Mouse (Mus musculus): ENCODE data around the gene Snap29.

The Snap29 gene

DNA sequence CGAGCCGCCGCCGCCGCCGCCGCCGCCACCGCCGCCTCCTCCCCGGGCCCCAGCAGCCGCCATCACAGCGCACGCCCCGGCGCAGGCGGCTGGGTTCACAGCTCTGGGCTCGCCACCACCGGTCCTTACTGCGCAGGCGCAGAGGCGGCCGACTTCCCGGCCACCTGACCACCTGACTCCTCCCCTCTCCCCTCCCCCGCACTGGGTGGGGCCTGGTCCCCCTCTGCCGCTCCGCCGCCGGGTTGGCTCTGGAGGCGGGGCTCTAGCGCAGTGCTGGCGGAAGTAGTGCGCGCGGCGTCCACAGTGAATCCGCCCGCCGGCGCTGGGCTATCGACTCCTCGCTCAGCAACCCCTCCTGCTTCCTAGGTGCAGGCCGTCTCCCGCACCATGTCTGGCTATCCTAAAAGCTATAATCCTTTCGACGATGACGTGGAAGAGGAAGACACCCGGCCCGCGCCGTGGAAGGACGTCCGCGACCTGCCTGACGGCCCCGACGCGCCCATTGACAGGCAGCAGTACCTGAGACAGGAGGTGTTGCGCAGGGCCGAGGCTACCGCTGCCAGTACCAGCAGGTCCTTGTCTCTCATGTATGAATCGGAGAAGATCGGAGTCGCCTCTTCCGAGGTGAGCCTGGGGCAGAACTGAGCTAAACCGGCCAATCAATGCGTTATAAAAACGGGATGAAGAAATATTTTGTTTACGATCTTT lies at the start of gene Snap29, which contains the start of gene Pi4ka:
Gene Snap29, plus strand, starts transcription at position 251 of the 708 bp plus-strand sequence.
Gene Pi4ka, minus strand, starts transcription at position 579 of the 708 bp plus-strand sequence.
- peak; percentile 100 for DNase-seq (ENCODE audit: low spot score)

- DNase-seq (ENCODE audit: low spot score), result no peak
Measured at GRCm38 (mm10) chr16:17356031-17356430, 49.8 kb upstream of the Snap29 start.

DNA sequence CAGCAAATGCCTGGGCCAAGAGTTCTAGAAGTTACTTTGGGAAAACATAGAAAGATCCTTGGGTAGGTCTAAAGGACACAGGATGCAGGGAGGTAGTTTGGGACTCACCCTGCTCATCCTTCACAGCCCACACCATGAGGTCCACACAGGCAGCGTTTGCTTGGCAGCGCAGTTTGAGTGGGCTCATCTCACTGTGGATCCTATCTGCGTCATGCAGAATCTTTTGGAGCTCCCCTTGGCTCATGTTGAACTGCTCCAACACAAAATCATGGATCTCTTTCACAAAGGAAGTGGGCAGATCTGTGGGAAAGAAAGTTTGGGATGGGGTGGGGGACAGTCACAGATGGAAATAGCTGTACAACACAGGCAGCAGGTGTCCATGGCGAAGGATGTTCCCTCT lies 47.0 kb upstream of the Snap29 start:
- DNase-seq (ENCODE audit: low spot score), result no peak

GRCm38 (mm10) chr16:17382306-17382705 lies 23.5 kb upstream of the Snap29 start:
- no peak for DNase-seq (ENCODE audit: low spot score)

- no peak for DNase-seq (ENCODE audit: low spot score)
Measured at GRCm38 (mm10) chr16:17383594-17384326, 22.0 kb upstream of the Snap29 start.

DNA sequence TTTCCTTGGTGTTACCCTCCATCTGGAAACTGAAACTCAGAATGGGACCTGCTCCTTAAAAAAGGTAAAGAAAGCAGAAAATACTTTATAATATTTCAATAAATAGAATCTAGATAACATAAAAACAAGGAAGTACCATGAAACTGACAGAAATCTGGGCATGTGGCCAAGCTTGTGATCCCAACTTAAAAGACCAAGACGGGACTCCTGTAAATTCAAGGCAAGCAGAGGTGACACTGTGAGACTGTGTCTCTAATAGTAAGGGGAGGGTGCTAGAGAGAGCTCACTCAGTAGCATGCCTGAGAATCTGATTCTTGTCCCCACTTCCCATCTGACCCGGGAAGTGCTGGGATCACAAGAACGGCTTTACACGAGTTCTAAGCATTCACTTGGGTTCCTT lies 13.0 kb upstream of the Snap29 start:
- DNase-seq (ENCODE audit: low spot score), result no peak

DNA sequence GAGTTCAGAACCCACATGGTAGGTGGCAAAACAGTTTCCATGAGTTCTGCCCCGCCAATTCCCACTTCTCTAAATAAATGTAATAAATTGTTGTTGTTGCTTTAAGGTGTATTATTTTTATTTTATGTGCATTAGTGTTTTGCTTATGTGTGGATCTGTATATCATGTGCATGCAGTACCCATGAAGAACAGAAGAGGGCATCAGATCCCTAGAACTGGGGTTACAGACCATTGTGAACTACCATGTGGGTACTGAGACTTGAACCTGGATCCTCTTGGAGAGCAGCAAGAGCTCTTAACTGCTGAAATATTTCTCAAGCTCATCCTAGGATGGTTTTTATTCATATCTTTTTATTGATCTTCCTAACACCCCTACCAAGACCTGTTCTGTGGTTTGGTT lies 2.9 kb upstream of the Snap29 start:
- peak; percentile 56 for DNase-seq (ENCODE audit: low spot score)

DNA sequence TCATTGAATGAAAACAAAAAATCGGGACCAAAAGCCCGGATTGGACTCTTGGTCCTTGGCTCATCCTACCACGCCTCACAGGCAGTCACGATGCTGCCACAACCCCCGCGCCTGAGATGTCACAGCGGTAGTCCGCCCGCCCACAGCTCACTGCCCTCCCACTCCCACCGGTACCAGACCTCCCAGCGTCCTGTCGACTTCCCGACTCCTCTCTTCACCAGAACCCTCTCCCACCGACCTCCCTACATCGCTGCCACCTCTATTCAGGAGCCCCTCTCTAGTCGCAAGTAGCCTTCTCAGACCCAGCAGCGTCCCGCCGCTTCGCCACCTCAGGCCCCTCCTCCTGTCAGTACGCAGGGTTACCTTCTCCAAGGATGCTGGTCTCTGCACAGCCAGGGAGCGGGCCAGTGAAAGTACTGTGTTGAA lies 502 bp upstream of the Snap29 start:
- DNase-seq (ENCODE audit: low spot score), result peak; percentile 44

- DNase-seq (ENCODE audit: low spot score), result peak; percentile 16
Measured at GRCm38 (mm10) chr16:17406512-17407231, 886 bp downstream of the Snap29 start.

GRCm38 (mm10) chr16:17409046-17409445 lies 3.3 kb downstream of the Snap29 start:
- DNase-seq (ENCODE audit: low spot score), result peak; percentile 25

- peak; percentile 7 for DNase-seq (ENCODE audit: low spot score)
Measured at GRCm38 (mm10) chr16:17410209-17410608, 4.4 kb downstream of the Snap29 start.

DNA sequence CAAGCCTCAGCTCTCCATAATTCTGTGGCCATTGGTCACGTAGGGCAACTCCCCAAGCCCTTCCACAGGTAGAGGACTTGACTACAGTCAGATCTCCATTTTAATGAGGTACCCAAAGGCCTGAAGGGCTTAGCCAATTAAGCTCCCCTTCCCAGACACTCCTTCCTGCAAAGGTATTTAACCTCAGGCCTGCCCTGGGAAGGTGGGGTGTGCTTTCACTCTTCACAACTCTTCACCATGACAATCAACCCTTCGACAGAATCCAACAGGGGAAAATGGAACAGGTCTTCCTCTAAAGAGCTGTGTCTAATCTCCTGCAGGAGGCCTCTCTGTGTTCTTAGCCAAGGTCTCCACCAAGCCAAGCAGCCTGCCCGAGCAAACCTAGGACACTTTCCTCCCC lies 17.2 kb downstream of the Snap29 start:
- no peak for DNase-seq (ENCODE audit: low spot score)

GRCm38 (mm10) chr16:17432576-17432975 lies 26.8 kb downstream of the Snap29 start:
- DNase-seq (ENCODE audit: low spot score), result peak; percentile 26

DNA sequence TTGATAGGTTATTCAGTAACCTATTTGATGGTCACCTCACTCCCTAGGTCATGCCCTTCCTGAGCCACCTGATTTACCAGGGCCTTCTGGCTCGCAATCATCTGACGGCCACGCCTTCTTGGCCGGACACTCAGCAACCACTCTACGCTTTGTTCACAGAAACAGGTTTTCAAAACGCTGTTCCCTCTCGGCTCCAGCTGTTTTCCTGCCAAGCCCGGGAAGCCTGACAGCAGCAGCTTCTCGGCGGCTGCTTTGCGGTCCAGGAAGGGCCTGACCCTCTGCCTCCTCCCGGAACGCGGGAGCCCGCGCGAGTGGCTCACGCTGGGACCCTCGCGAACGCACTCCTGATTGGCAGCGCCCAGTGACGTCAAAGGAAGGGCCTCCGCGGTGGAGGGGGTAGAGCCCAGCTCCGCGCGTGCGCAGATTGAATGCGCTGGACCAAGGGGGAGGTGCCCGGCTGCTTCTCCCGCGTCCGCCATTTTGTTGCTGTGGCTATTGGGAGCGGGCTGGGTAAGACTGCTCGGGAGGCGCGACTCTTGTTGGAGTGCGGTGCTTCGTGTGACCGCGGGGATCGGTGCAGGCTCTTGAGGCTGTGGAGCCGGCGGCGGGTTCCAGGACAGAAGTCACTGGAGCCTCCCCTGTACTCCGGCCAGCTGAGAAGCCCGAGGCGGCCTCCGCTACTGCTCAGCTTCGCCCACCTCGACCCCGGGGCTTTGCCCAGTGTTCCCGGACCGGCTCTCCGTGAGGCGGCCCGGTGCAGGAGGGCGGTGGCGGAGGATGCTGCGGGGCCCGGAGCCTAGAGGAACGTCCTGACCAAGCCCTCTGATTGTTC lies 46.0 kb downstream of the Snap29 start, which contains the start of gene Crkl:
Gene Crkl, plus strand, starts transcription at position 447 of the 832 bp plus-strand sequence.
- peak; percentile 98 for DNase-seq (ENCODE audit: low spot score)

DNA sequence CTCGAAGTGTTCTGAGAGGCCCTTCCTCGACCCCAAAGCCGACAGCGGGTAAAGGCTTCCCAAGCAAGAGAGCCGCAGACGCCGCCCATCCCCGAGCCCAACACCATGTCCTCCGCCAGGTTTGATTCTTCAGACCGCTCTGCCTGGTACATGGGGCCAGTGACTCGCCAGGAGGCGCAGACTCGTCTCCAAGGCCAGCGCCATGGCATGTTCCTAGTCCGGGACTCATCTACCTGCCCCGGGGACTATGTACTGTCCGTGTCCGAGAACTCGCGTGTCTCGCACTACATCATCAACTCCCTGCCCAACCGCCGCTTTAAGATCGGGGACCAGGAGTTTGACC lies 46.6 kb downstream of the Snap29 start:
- peak; percentile 16 for DNase-seq (ENCODE audit: low spot score)

GRCm38 (mm10) chr16:17456901-17457300 lies 51.1 kb downstream of the Snap29 start:
- DNase-seq (ENCODE audit: low spot score), result no peak

DNA sequence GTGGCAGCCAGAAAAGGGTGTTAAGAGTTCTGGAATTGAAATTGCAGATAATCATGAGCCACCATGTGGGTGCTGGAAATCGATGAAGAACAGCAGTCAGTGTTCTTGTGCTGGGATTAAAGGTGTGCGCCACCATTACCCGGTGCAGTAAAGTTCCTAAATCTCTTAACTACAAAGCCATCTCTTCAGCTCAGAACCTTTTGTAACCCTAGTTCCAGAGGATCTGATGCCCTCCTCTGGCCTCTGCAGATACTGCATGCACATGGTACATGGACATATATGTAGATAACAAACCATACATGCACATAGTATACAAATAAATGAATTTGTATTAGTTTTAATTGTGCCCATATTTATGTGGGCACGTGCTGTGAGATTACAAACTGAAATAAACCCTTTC lies 54.5 kb downstream of the Snap29 start:
- peak; percentile 16 for DNase-seq (ENCODE audit: low spot score)

- no peak for DNase-seq (ENCODE audit: low spot score)
Measured at GRCm38 (mm10) chr16:17461596-17461995, 55.8 kb downstream of the Snap29 start.

DNA sequence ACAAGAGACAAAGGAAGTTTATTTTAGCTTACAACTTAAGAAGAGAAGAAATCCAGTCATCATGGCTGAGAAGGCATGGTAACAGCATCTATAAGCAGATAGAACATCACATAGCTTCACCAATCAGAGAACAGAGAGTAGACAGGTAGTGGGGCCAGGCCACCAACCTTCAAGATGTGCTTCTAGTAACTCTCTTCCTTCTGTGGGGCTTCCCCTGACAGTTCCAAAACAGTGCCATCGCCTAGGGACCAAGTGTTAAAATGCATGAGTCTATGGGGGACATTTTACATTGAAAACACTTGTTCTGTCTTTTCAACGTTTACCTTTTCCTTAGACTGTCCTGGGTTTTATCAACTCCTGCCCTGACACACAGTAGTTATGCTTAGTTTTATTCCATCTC lies 57.4 kb downstream of the Snap29 start:
- DNase-seq (ENCODE audit: low spot score), result no peak

DNA sequence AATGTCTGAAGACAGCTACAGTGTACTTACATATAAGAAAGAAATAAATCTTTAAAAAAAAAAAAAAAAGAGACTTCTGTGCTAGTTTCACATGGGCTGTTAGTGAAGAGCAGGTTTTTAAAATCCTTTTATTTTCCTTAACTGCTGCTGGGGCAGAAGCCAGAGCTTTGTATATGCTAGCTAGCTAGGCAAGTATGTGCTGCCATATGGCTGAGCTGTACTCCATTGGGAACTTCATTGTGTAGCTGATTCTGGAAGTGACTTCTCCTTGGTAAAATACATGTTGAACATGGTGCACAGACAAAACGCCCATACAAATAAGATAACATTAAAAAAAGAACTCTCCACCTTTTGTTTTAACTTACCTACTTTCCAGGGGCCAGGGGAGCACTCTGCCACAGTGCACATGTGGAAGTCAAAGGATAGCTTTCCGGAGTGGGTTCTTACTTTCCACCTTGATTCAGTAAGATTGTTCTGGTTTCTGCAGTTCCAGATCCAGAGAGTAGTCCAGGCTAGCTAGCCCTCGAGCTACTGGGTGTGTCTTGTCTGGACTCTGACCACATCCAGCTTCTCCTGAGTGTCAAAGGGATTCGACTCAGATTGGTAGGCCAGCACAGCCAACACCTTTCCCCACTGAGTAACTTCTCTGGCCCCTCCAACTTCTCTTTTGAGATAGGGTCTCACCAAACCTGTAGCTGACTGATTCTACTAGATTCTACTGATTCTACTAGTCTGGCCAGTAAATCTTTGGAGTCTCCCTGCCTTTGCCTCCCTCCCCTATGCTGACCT lies 61.3 kb downstream of the Snap29 start:
- DNase-seq (ENCODE audit: low spot score), result no peak

- peak; percentile 57 for DNase-seq (ENCODE audit: low spot score)
Measured at GRCm38 (mm10) chr16:17472498-17472897, 66.7 kb downstream of the Snap29 start.

Data from lung, postnatal 25 days (tissue).